Mouse (Mus musculus): ENCODE results near the gene Hps4. TPM values are rescaled to one million over a fixed set of nuclear protein-coding genes. Genes with fewer than 3 reads are reported as not detected.

The Hps4 gene
- total RNA-seq (2023), result 10 to 100 TPM; 27.3 to 36.7 TPM

DNA sequence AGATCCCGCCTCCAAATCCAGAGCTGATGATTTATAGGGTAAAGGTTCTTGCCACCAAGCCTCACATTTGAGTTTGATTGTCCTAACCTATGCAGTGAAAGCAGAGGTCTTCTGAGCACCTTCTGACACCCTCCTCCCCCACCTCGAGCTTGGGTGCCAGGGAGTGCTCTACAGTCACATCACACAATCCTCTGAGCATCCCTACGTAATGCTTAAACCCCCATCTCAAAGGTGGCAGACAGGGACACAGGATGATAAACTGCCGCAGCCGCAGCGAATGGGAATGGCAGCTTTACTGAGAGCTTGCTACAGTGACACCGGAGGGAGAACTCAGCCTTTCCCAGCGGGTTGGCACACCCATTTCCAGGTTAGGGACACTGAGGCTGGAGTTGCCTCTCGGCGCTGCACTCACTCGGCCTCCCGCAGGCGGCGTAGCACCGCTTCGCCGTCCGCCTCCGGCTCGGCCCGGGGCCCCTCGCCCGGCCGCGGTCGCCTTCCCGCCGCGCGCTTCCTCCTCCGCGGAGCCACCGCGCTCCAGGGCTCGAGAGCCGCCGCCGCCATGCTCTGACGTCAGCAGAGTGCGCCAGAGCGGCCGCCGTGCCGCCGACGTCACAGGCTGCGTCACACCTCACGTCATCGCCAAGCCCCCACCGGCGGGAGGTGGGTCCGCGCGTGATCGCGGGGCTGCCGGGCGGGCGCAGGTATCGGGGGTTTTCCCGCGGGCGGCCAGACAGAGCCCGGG is at the start of gene Hps4, which contains the start of gene Srrd:
Gene Hps4, plus strand, starts transcription at position 621 of the 742 bp plus-strand sequence.
Gene Srrd, minus strand, starts transcription at position 578 of the 742 bp plus-strand sequence.

DNA sequence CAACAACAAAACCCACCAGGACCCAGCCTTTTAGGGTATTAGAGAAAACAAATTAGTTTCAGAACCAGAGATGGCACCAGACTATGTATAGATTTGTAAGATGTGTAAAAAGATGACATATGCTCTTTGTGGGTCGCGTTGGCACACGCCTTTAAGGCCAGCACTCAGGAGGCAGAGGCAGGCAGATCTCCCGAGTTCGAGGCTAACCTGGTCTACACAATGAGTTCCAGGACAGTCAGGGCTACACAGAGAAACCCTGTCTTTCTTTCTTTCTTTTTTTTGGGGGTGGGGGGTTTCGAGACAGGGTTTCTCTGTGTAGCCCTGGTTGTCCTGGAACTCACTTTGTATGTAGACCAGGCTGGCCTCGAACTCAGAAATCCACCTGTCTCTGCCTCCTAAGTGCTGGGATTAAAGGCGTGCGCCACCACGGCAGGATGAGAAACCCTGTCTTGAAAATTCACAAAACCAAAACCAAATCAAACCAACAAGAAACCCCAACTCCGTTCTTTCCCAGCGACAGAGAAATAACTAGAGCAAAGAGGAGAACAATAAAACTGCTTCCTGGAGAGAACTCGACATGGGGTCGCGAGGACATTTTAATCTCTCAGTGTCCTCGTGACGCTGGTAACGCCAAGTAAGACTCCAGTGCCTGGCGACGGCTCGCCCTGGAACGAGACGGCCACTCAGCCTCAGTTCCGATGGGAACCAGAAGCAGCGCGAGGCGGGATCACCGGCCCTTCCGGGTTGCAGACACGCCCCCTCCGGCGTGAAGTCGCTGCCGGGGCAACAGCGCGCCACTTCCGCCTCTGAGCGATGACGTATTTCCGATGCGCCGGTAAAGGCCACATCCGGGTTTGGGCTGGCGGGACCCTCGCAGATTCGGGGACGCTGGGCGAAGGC is 17.1 kb upstream of the Hps4 start, which contains the start of gene Tfip11:
Gene Tfip11, plus strand, starts transcription at position 813 of the 900 bp plus-strand sequence.

DNA sequence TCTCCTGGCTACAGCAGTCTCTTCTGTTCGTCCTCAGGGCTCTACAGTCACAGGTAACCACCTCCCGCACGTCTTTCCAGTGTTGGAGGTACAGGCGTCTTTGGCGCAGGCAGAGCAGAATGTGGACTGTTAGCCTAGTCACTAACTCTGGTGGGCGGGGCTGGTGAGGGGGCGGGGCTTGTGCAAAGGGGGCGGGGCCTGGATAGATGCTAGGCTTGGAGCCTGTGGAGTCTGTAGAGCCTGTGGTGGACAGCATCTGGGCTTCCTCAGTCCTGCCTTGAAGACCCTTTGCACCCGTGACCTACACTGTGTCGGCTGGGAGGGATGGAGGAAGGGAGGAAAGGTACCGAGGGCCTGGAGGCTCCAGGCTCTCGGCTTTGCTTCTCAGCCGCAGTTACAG is 13.0 kb downstream of the Hps4 start, which contains the start of gene Gm6583:
Gene Gm6583, minus strand, starts transcription at position 124 of the 400 bp plus-strand sequence.

DNA sequence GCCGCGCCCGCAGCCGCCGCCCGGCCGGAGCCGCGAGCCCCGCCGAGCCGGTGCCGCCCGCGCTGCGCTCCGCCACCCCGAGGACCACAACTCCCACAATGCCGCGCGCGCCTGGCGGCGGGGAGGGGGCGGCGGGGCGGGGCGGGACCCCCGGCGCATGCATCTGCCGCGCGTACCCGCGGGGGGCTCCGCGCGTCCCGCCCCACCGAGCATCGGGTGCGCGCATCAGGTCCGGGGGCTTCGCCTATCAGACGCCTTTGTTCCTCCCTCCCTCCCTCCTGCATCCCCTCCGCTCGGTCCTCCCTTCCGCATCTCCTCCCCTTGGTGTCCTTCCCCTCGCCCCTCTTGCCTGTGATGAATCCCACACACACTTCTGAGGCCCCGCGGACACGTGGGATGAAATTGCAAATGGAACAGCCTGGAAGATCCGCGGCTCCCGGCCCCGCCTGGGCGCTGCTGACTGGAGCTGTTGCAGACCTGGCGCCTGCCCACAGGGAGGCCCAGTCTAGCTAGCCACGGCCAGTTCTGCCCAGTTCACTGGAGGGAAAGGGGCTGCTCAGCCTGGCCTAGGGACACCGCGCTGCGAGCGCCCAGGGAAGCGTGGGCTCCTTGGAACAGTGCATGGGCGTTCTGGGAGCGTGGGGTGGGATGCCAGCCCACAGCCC is 52.0 kb downstream of the Hps4 start, which contains the start of gene Asphd2:
Gene Asphd2, minus strand, starts transcription at position 88 of the 665 bp plus-strand sequence.

Other genes starting within 250 kb of the Hps4 start
- 1 to 10 TPM; 5.0 to 7.5 TPM for gene Cryba4, start 90.6 kb upstream of the Hps4 start, total RNA-seq (2023)
- 1 to 10 TPM; 2.9 to 3.8 TPM for gene Crybb1, start 87.3 kb upstream of the Hps4 start, total RNA-seq (2023)
- 10 to 100 TPM; 85.9 to 95.5 TPM for gene Tpst2, start 66.4 kb upstream of the Hps4 start, total RNA-seq (2023)
- 10 to 100 TPM; 64.5 to 70.1 TPM for gene Tfip11, start 16.7 kb upstream of the Hps4 start, total RNA-seq (2023)
- gene Srrd, start within 50 bp of the Hps4 start, total RNA-seq (2023), result 10 to 100 TPM; 23.8 to 29.5 TPM
- under 1 TPM; 0.37 to 0.46 TPM for gene Gm6583, start 12.9 kb downstream of the Hps4 start, total RNA-seq (2023)
- not detected for gene Asphd2, start 51.8 kb downstream of the Hps4 start, total RNA-seq (2023)
- not detected for gene Gm6588, start 106.3 kb downstream of the Hps4 start, total RNA-seq (2023)
- under 1 TPM; 0.31 to 0.43 TPM for gene Sez6l, start 234.1 kb downstream of the Hps4 start, total RNA-seq (2023)

All from monocyte, adult 59 days (primary cell).